Mouse (Mus musculus): ENCODE data around the gene Rptor. TPM values are rescaled to one million over a fixed set of nuclear protein-coding genes. Genes with fewer than 3 reads are reported as not detected.

Gene Rptor
- polyA plus RNA-seq, 1 experiment from 2014 or later, result 12.6 TPM

GRCm38 (mm10) chr11:119680735-119681134 lies 78.0 kb downstream of the Rptor start:
- Histone ChIP-seq H3K9me3 (ENCODE audit: control insufficient read depth, low read length) (no peaks in the 10 kb centered on the region), H3K4me1 (ENCODE audit: control insufficient read depth, insufficient read depth, low read length) (peaks cover 3% of the 10 kb centered on the region; the same call in 1 of the 2 replicates), H3K27me3 (ENCODE audit: control insufficient read depth, insufficient read depth, low read length) (no peaks in the 10 kb centered on the region), H3K4me2 (ENCODE audit: low read depth) (no peak overlapping the region), H3K4me3 (ENCODE audit: low read depth, low read length) (no peak overlapping the region), H3K9ac (ENCODE audit: low read length) (no peak overlapping the region), H3K27ac (ENCODE audit: low read depth, low read length) (no peak overlapping the region), H3K36me3 (ENCODE audit: control insufficient read depth, insufficient read depth, low read length) (no peaks in the 10 kb centered on the region)
- no peak for DNase-seq (ENCODE audit: low spot score)
- WGBS, result 76% methylated on average over 2 of the region's 2 CpGs
- ATAC-seq (ENCODE audit: insufficient read depth, low FRiP score, low TSS enrichment), result no peak

- 93% methylated on average over 2 of the region's 2 CpGs for WGBS
- H3K36me3 ChIP-seq (ENCODE audit: control insufficient read depth, insufficient read depth, low read length), result no peaks in the 10 kb centered on the region
- H3K27ac ChIP-seq (ENCODE audit: low read depth, low read length), result no peak overlapping the region
- peaks cover 3% of the 10 kb centered on the region; the same call in 1 of the 2 replicates for H3K4me1 ChIP-seq (ENCODE audit: control insufficient read depth, insufficient read depth, low read length)
- no peak for ATAC-seq (ENCODE audit: insufficient read depth, low FRiP score, low TSS enrichment)
- no peaks in the 10 kb centered on the region for H3K27me3 ChIP-seq (ENCODE audit: control insufficient read depth, insufficient read depth, low read length)
- no peak for DNase-seq (ENCODE audit: low spot score)
- H3K4me3 ChIP-seq (ENCODE audit: low read depth, low read length), result no peak overlapping the region
- H3K9ac ChIP-seq (ENCODE audit: low read length), result no peak overlapping the region
- no peak overlapping the region for H3K4me2 ChIP-seq (ENCODE audit: low read depth)
- no peaks in the 10 kb centered on the region for H3K9me3 ChIP-seq (ENCODE audit: control insufficient read depth, low read length)
These were observed 79.6 kb downstream of the Rptor start for GRCm38 (mm10) chr11:119682285-119682684.

GRCm38 (mm10) chr11:119683796-119684195 lies 81.1 kb downstream of the Rptor start:
- H3K4me2 ChIP-seq (ENCODE audit: low read depth), result no peak overlapping the region
- H3K4me1 ChIP-seq (ENCODE audit: control insufficient read depth, insufficient read depth, low read length), result no peaks in the 10 kb centered on the region; the same call in 1 of the 2 replicates
- ATAC-seq (ENCODE audit: insufficient read depth, low FRiP score, low TSS enrichment) (no peak), DNase-seq (ENCODE audit: low spot score) (no peak)
- no peak overlapping the region for H3K9ac ChIP-seq (ENCODE audit: low read length)
- H3K27ac ChIP-seq (ENCODE audit: low read depth, low read length), result no peak overlapping the region
- H3K9me3 ChIP-seq (ENCODE audit: control insufficient read depth, low read length), result no peaks in the 10 kb centered on the region
- H3K4me3 ChIP-seq (ENCODE audit: low read depth, low read length), result no peak overlapping the region
- no peaks in the 10 kb centered on the region for H3K36me3 ChIP-seq (ENCODE audit: control insufficient read depth, insufficient read depth, low read length)
- H3K27me3 ChIP-seq (ENCODE audit: control insufficient read depth, insufficient read depth, low read length), result no peaks in the 10 kb centered on the region
- 71% methylated on average over 2 of the region's 2 CpGs for WGBS

GRCm38 (mm10) chr11:119685477-119685876 lies 82.8 kb downstream of the Rptor start:
- Histone ChIP-seq H3K4me2 (ENCODE audit: low read depth) (no peak overlapping the region), H3K27ac (ENCODE audit: low read depth, low read length) (no peak overlapping the region), H3K27me3 (ENCODE audit: control insufficient read depth, insufficient read depth, low read length) (no peaks in the 10 kb centered on the region), H3K4me3 (ENCODE audit: low read depth, low read length) (no peak overlapping the region), H3K9ac (ENCODE audit: low read length) (no peak overlapping the region), H3K36me3 (ENCODE audit: control insufficient read depth, insufficient read depth, low read length) (no peaks in the 10 kb centered on the region), H3K9me3 (ENCODE audit: control insufficient read depth, low read length) (no peaks in the 10 kb centered on the region), H3K4me1 (ENCODE audit: control insufficient read depth, insufficient read depth, low read length) (no peaks in the 10 kb centered on the region; the same call in 1 of the 2 replicates)
- WGBS, result 70% methylated on average over 5 of the region's 5 CpGs
- no peak for DNase-seq (ENCODE audit: low spot score)
- no peak for ATAC-seq (ENCODE audit: insufficient read depth, low FRiP score, low TSS enrichment)

GRCm38 (mm10) chr11:119685910-119686659 lies 83.4 kb downstream of the Rptor start:
- H3K9ac ChIP-seq (ENCODE audit: low read length), result no peak overlapping the region
- no peak overlapping the region for H3K4me2 ChIP-seq (ENCODE audit: low read depth)
- H3K27ac ChIP-seq (ENCODE audit: low read depth, low read length), result no peak overlapping the region
- 77% methylated on average over 2 of the region's 2 CpGs for WGBS
- H3K36me3 ChIP-seq (ENCODE audit: control insufficient read depth, insufficient read depth, low read length), result no peaks in the 10 kb centered on the region
- ATAC-seq (ENCODE audit: insufficient read depth, low FRiP score, low TSS enrichment) (no peak), DNase-seq (ENCODE audit: low spot score) (no peak)
- no peak overlapping the region for H3K4me3 ChIP-seq (ENCODE audit: low read depth, low read length)
- no peaks in the 10 kb centered on the region; the same call in 1 of the 2 replicates for H3K4me1 ChIP-seq (ENCODE audit: control insufficient read depth, insufficient read depth, low read length)
- no peaks in the 10 kb centered on the region for H3K9me3 ChIP-seq (ENCODE audit: control insufficient read depth, low read length)
- H3K27me3 ChIP-seq (ENCODE audit: control insufficient read depth, insufficient read depth, low read length), result no peaks in the 10 kb centered on the region

- Histone ChIP-seq H3K4me3 (ENCODE audit: low read depth, low read length) (no peak overlapping the region), H3K9ac (ENCODE audit: low read length) (no peak overlapping the region), H3K36me3 (ENCODE audit: control insufficient read depth, insufficient read depth, low read length) (no peaks in the 10 kb centered on the region), H3K4me1 (ENCODE audit: control insufficient read depth, insufficient read depth, low read length) (no peaks in the 10 kb centered on the region; the same call in 1 of the 2 replicates), H3K27me3 (ENCODE audit: control insufficient read depth, insufficient read depth, low read length) (no peaks in the 10 kb centered on the region), H3K9me3 (ENCODE audit: control insufficient read depth, low read length) (no peaks in the 10 kb centered on the region), H3K27ac (ENCODE audit: low read depth, low read length) (no peak overlapping the region), H3K4me2 (ENCODE audit: low read depth) (no peak overlapping the region)
- 92% methylated on average over 3 of the region's 3 CpGs for WGBS
- ATAC-seq (ENCODE audit: insufficient read depth, low FRiP score, low TSS enrichment), result no peak
- DNase-seq (ENCODE audit: low spot score), result no peak
These were observed 84.6 kb downstream of the Rptor start for GRCm38 (mm10) chr11:119687316-119687715.

- DNase-seq (ENCODE audit: low spot score) (no peak), ATAC-seq (ENCODE audit: insufficient read depth, low FRiP score, low TSS enrichment) (no peak)
- Histone ChIP-seq H3K36me3 (ENCODE audit: control insufficient read depth, insufficient read depth, low read length) (no peaks in the 10 kb centered on the region), H3K9ac (ENCODE audit: low read length) (no peak overlapping the region), H3K27me3 (ENCODE audit: control insufficient read depth, insufficient read depth, low read length) (no peaks in the 10 kb centered on the region), H3K27ac (ENCODE audit: low read depth, low read length) (no peak overlapping the region), H3K9me3 (ENCODE audit: control insufficient read depth, low read length) (no peaks in the 10 kb centered on the region), H3K4me1 (ENCODE audit: control insufficient read depth, insufficient read depth, low read length) (no peaks in the 10 kb centered on the region; the same call in 1 of the 2 replicates), H3K4me2 (ENCODE audit: low read depth) (no peak overlapping the region), H3K4me3 (ENCODE audit: low read depth, low read length) (no peak overlapping the region)
These were observed 85.3 kb downstream of the Rptor start for GRCm38 (mm10) chr11:119687966-119688365.

GRCm38 (mm10) chr11:119689936-119690335 lies 87.2 kb downstream of the Rptor start:
- 89% methylated on average over 3 of the region's 3 CpGs for WGBS
- no peak for DNase-seq (ENCODE audit: low spot score)
- Histone ChIP-seq H3K4me3 (ENCODE audit: low read depth, low read length) (no peak overlapping the region), H3K36me3 (ENCODE audit: control insufficient read depth, insufficient read depth, low read length) (no peaks in the 10 kb centered on the region), H3K4me1 (ENCODE audit: control insufficient read depth, insufficient read depth, low read length) (no peaks in the 10 kb centered on the region; the same call in 1 of the 2 replicates), H3K27me3 (ENCODE audit: control insufficient read depth, insufficient read depth, low read length) (no peaks in the 10 kb centered on the region), H3K27ac (ENCODE audit: low read depth, low read length) (no peak overlapping the region), H3K4me2 (ENCODE audit: low read depth) (no peak overlapping the region), H3K9ac (ENCODE audit: low read length) (no peak overlapping the region), H3K9me3 (ENCODE audit: control insufficient read depth, low read length) (no peaks in the 10 kb centered on the region)
- ATAC-seq (ENCODE audit: insufficient read depth, low FRiP score, low TSS enrichment), result no peak

Measured in neural tube, embryonic 11.5 days (tissue).